ENCODE assay signal across 26 mouse cellular contexts in the genomic region with DNA sequence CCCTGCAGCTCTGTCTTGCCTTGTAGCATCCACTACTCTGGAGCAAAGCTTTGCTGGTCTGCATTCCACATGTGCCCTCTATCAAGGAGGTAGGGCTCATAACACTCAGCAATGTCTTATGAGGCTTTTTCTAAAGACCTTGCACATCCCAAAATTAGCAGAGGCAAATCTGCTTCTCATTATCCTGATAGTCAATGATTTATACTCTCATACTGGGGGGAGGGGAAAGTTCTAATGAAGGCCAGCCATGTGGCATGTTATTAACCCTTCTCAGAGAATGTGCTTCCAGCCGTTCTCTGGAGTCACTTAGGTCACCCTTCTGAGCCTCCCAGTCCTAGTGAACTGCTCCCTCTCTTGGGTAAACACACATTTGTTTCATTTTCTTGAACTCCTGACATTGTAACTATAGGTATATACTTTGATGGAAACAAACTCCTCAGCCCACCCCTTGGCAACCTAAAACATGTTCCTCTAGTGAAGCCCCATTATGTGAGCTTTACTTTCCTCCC.
DNase-seq lines count a peak whose midpoint lies in the region; ATAC-seq lines count a peak whose summit lies in the region.
"Had no signal": no experiment of that assay in that cellular context is flagged by ENCODE, and none has a peak within 500 bp of the region (broad histone marks: within the 10 kb centered on the region; RNA-seq: fewer than 3 reads in every experiment).

No protein-coding gene starts in this region.

- H3K4me1 ChIP-seq in limb, embryonic 10.5 days, result peaks cover 22% of the 10 kb centered on the region
- no peaks in the 10 kb centered on the region for H3K4me1 ChIP-seq in liver, embryonic 11.5 days (replicated peaks; ENCODE audit: control insufficient read depth, insufficient read depth, low read length)
- H3K4me1 ChIP-seq: heart, embryonic 15.5 days; hindbrain, embryonic 15.5 days; intestine, embryonic 15.5 days; liver, embryonic 12.5 days; midbrain, embryonic 12.5 days; stomach, embryonic 15.5 days had no signal

- H3K4me3 ChIP-seq in limb, embryonic 10.5 days, result no peak overlapping the region
- H3K4me3 ChIP-seq in liver, embryonic 11.5 days (ENCODE audit: low read depth, low read length), result no peak overlapping the region
- H3K4me3 ChIP-seq: forebrain, embryonic 10.5 days; heart, embryonic 15.5 days; hindbrain, embryonic 15.5 days; intestine, embryonic 15.5 days; liver, embryonic 12.5 days; midbrain, embryonic 12.5 days; stomach, embryonic 15.5 days had no signal

- H3K36me3 ChIP-seq in limb, embryonic 10.5 days, result no peaks in the 10 kb centered on the region
- H3K36me3 ChIP-seq in liver, embryonic 11.5 days (ENCODE audit: control insufficient read depth, insufficient read depth, low read length), result no peaks in the 10 kb centered on the region
- H3K36me3 ChIP-seq: forebrain, embryonic 10.5 days; G1E; heart, embryonic 15.5 days; hindbrain, embryonic 15.5 days; intestine, embryonic 15.5 days; liver, embryonic 12.5 days; midbrain, embryonic 12.5 days; stomach, embryonic 15.5 days had no signal

- no peaks in the 10 kb centered on the region for H3K27me3 ChIP-seq in limb, embryonic 10.5 days (ENCODE audit: low read depth, poor library complexity, severe bottlenecking)
- H3K27me3 ChIP-seq in liver, embryonic 11.5 days (replicated peaks; ENCODE audit: control insufficient read depth, insufficient read depth, low read length), result no peaks in the 10 kb centered on the region
- H3K27me3 ChIP-seq: CH12.LX; heart, embryonic 15.5 days; hindbrain, embryonic 15.5 days; intestine, embryonic 15.5 days; liver, embryonic 12.5 days; midbrain, embryonic 12.5 days; stomach, embryonic 15.5 days had no signal

- 4% methylated on average over 1 of the region's 1 CpGs for WGBS in limb, embryonic 10.5 days
- 33% methylated on average over 1 of the region's 1 CpGs for WGBS in liver, embryonic 11.5 days

- no peak overlapping the region for H3K9ac ChIP-seq in liver, embryonic 11.5 days (ENCODE audit: low read depth, low read length)
- H3K9ac ChIP-seq: heart, embryonic 15.5 days; hindbrain, embryonic 15.5 days; intestine, embryonic 15.5 days; liver, embryonic 12.5 days; midbrain, embryonic 12.5 days; stomach, embryonic 15.5 days had no signal

- no peak for ATAC-seq in megakaryocyte progenitor cell, adult 5-6 weeks (replicated peaks; ENCODE audit: poor library complexity)
- ATAC-seq in liver, embryonic 11.5 days (replicated peaks; ENCODE audit: low FRiP score), result no peak
- ATAC-seq: forebrain, embryonic 16.5 days; intestine, embryonic 15.5 days; liver, embryonic 12.5 days had no signal

- DNase-seq in kidney, adult 9 months, result peak; percentile 23
- DNase-seq in kidney, adult 8-10 months, result no peak
- peak; percentile 71 for DNase-seq in NIH3T3 (ENCODE audit: low read depth)
- DNase-seq in embryo, embryonic 9.5 days (ENCODE audit: extremely low spot score), result peak; percentile 25
- DNase-seq in limb, embryonic 10.5 days (ENCODE audit: low spot score), result peak; percentile 47
- DNase-seq in left cerebral cortex, adult 9 months (ENCODE audit: low spot score in 2 of 2), result no peak
- DNase-seq in liver, embryonic 11.5 days (ENCODE audit: low spot score), result no peak
- DNase-seq: adrenal gland, adult 2 months; cerebellum, adult 11 months; cerebellum, adult 9-11 months; heart, postnatal 36 days; lung, adult 18-20 months; lung, postnatal 10 days; right cerebral cortex, postnatal 14 days; thymus, postnatal 36 days had no signal

- peak overlapping the region; percentile 73 for H3K27ac ChIP-seq in limb, embryonic 10.5 days
- H3K27ac ChIP-seq in liver, embryonic 11.5 days (ENCODE audit: low read depth, low read length), result no peak overlapping the region
- H3K27ac ChIP-seq: forebrain, embryonic 10.5 days; heart, embryonic 15.5 days; hindbrain, embryonic 15.5 days; intestine, embryonic 15.5 days; liver, embryonic 12.5 days; midbrain, embryonic 12.5 days; stomach, embryonic 15.5 days had no signal

- no peak overlapping the region for H3K4me2 ChIP-seq in liver, embryonic 11.5 days
- H3K4me2 ChIP-seq: heart, embryonic 15.5 days; hindbrain, embryonic 15.5 days; intestine, embryonic 15.5 days; liver, embryonic 12.5 days; midbrain, embryonic 12.5 days; stomach, embryonic 15.5 days had no signal

- H3K9me3 ChIP-seq in limb, embryonic 10.5 days (replicated peaks), result no peaks in the 10 kb centered on the region
- H3K9me3 ChIP-seq in liver, embryonic 11.5 days (ENCODE audit: control insufficient read depth, low read length), result no peaks in the 10 kb centered on the region
- H3K9me3 ChIP-seq: forebrain, embryonic 10.5 days; G1E; heart, embryonic 15.5 days; hindbrain, embryonic 15.5 days; intestine, embryonic 15.5 days; liver, embryonic 12.5 days; midbrain, embryonic 12.5 days; stomach, embryonic 15.5 days had no signal

Comparison
In these comparisons a context has a peak if more than half of its experiments do, and no peak if none do; other contexts are left out.
1. DNase-seq: peak in kidney, adult 9 months (single experiment), NIH3T3 (single experiment), embryo, embryonic 9.5 days (single experiment) and limb, embryonic 10.5 days (single experiment); none in kidney, adult 8-10 months (0 of 2), left cerebral cortex, adult 9 months (0 of 2) and liver, embryonic 11.5 days (single experiment).